ENCODE assay signal across 11 mouse cellular contexts in the genomic region with DNA sequence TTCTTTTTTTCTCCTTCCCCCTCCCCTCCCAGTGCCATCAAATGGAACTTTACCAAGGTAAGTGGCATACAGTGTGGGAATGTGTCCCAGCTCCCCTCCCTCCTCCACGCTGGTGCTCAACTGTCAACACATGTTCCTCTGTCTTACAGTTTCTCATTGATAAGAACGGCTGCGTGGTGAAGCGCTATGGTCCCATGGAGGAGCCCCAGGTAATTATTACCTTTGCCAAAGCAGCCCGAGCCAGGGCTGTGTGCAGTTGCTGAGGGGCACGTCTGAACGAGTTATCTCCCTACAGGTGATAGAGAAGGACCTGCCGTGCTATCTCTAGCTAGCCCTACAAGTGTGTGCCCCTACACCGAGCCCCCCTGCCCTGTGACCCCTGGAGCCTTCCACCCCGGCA. TPM values are rescaled to one million over a fixed set of nuclear protein-coding genes. Genes with fewer than 3 reads are reported as not detected.
DNase-seq lines count a peak whose midpoint lies in the region; ATAC-seq and TF ChIP-seq lines count a peak whose summit lies in the region.
"Had no signal": no experiment of that assay in that cellular context is flagged by ENCODE, and none has a peak within 500 bp of the region (broad histone marks: within the 10 kb centered on the region; RNA-seq: fewer than 3 reads in every experiment).

No protein-coding gene starts in this region.

- no peak for TF ChIP-seq EP300 in liver, embryonic 14.5 days (IDR thresholded peaks at IDR 0.05; ENCODE audit: low read depth)

- peaks cover 55% of the 10 kb centered on the region for H3K36me3 ChIP-seq in heart, embryonic 10.5 days
- H3K36me3 ChIP-seq in lung, embryonic 14.5 days (ENCODE audit: insufficient read depth), result peaks cover 55% of the 10 kb centered on the region
- peaks cover 33% of the 10 kb centered on the region for H3K36me3 ChIP-seq in liver, embryonic 14.5 days (replicated peaks; ENCODE audit: control insufficient read depth, insufficient read depth, low read depth)

- peak overlapping the region; percentile 86; the same call in 1 of the 2 replicates for H3K4me2 ChIP-seq in lung, embryonic 14.5 days
- peak overlapping the region; percentile 98 for H3K4me2 ChIP-seq in liver, embryonic 14.5 days (ENCODE audit: low read depth)

- H3K4me3 ChIP-seq in heart, embryonic 10.5 days, result no peak overlapping the region
- H3K4me3 ChIP-seq in lung, embryonic 14.5 days (ENCODE audit: low read depth, low read length), result no peak overlapping the region
- H3K4me3 ChIP-seq in brown adipose tissue, adult 24 weeks (ENCODE audit: insufficient read depth, low read depth, low read length), result peak overlapping the region; percentile 90
- H3K4me3 ChIP-seq in liver, embryonic 14.5 days (ENCODE audit: insufficient read depth in 1 of 2, low read depth in 2 of 2, low read length in 2 of 2), result peak overlapping the region in 1 of 2 experiments; percentile 95; a peak in 2 of 4 replicates
- H3K4me3 ChIP-seq in cerebellum, adult 2 months (replicated peaks; ENCODE audit: insufficient read depth, low read depth, low read length), result no peak overlapping the region

- DNase-seq in heart, adult 11 months, result peak; percentile 91
- DNase-seq in heart, embryonic 10.5 days (ENCODE audit: low spot score), result no peak
- no peak for DNase-seq in lung, embryonic 14.5 days
- no peak for DNase-seq in lung, postnatal 36 days
- no peak for DNase-seq in liver, embryonic 14.5 days (ENCODE audit: low read depth in 3 of 3, low spot score in 3 of 3)
- no peak for DNase-seq in cerebellum, adult 2 months
- no peak for DNase-seq in T-cell, adult 2 months (ENCODE audit: low spot score)
- DNase-seq: layer of hippocampus, adult 9-11 months; lung, adult 2 months; right cerebral cortex, postnatal 14 days had no signal

- H3K9ac ChIP-seq in lung, embryonic 14.5 days, result no peak overlapping the region
- no peak overlapping the region for H3K9ac ChIP-seq in liver, embryonic 14.5 days (replicated peaks)

- H3K27me3 ChIP-seq in heart, embryonic 10.5 days (ENCODE audit: insufficient read depth, poor library complexity, severe bottlenecking), result no peaks in the 10 kb centered on the region
- no peaks in the 10 kb centered on the region for H3K27me3 ChIP-seq in lung, embryonic 14.5 days (ENCODE audit: insufficient read depth, low read length)
- no peaks in the 10 kb centered on the region for H3K27me3 ChIP-seq in liver, embryonic 14.5 days (ENCODE audit: control insufficient read depth, insufficient read depth, low read length)
- H3K27me3 ChIP-seq in cerebellum, adult 2 months (ENCODE audit: control insufficient read depth, insufficient read depth, low read length), result no peaks in the 10 kb centered on the region

- no peaks in the 10 kb centered on the region for H3K9me3 ChIP-seq in heart, embryonic 10.5 days
- H3K9me3 ChIP-seq in lung, embryonic 14.5 days (ENCODE audit: low read depth, low read length), result no peaks in the 10 kb centered on the region
- H3K9me3 ChIP-seq in liver, embryonic 14.5 days (ENCODE audit: control insufficient read depth, low read length), result no peaks in the 10 kb centered on the region

- WGBS in heart, embryonic 10.5 days, result 64% methylated on average over 10 of the region's 10 CpGs
- 64% methylated on average over 9 of the region's 10 CpGs for WGBS in lung, embryonic 14.5 days
- 27% methylated on average over 9 of the region's 10 CpGs for WGBS in liver, embryonic 14.5 days (ENCODE audit: insufficient replicate concordance)
- WGBS in cerebellum, adult 2 months, result 52% methylated on average over 10 of the region's 10 CpGs

- no peak for ATAC-seq in lung, embryonic 14.5 days (ENCODE audit: insufficient read depth)
- ATAC-seq in liver, embryonic 14.5 days (ENCODE audit: insufficient read depth), result no peak

- TF ChIP-seq POLR2A in cerebellum, adult 2 months (IDR thresholded peaks at IDR 0.05; ENCODE audit: borderline replicate concordance, insufficient read depth, low read length), result no peak

- peaks cover 54% of the 10 kb centered on the region for H3K4me1 ChIP-seq in heart, embryonic 10.5 days
- H3K4me1 ChIP-seq in lung, embryonic 14.5 days (ENCODE audit: insufficient read depth), result peaks cover 13% of the 10 kb centered on the region
- H3K4me1 ChIP-seq in brown adipose tissue, adult 24 weeks (ENCODE audit: control insufficient read depth, insufficient read depth, insufficient read length, low read length), result peaks cover 19% of the 10 kb centered on the region
- H3K4me1 ChIP-seq in liver, embryonic 14.5 days (replicated peaks; ENCODE audit: control insufficient read depth in 2 of 2, insufficient read depth in 2 of 2, low read length in 1 of 2), result peaks cover 27 to 28% of the 10 kb centered on the region in 2 experiments
- peaks cover 16% of the 10 kb centered on the region; the same call in 1 of the 2 replicates for H3K4me1 ChIP-seq in cerebellum, adult 2 months (ENCODE audit: control insufficient read depth, insufficient read depth, low read length)

- TF ChIP-seq CTCF in lung, embryonic 14.5 days (IDR thresholded peaks at IDR 0.05; ENCODE audit: low read depth), result no peak
- TF ChIP-seq CTCF in liver, embryonic 14.5 days (IDR thresholded peaks at IDR 0.05; ENCODE audit: low read depth), result no peak
- no peak for TF ChIP-seq CTCF in cerebellum, adult 2 months (IDR thresholded peaks at IDR 0.05; ENCODE audit: borderline replicate concordance, insufficient read depth, low read depth, low read length)

- no peak overlapping the region for H3K27ac ChIP-seq in heart, embryonic 10.5 days
- H3K27ac ChIP-seq in lung, embryonic 14.5 days (ENCODE audit: low read depth), result no peak overlapping the region
- 0 out of 2 replicates have a peak overlapping the region, but pooled peaks have one; percentile 10 for H3K27ac ChIP-seq in brown adipose tissue, adult 24 weeks (replicated peaks; ENCODE audit: low read depth, low read length)
- H3K27ac ChIP-seq in liver, embryonic 14.5 days, result no peak overlapping the region
- H3K27ac ChIP-seq in cerebellum, adult 2 months (ENCODE audit: insufficient read depth, low read length), result no peak overlapping the region

RNA-seq across cellular contexts. Expression of a gene that starts 8.9 kb away (rescaled TPM):
- polyA plus RNA-seq in heart, embryonic 10.5 days (2016; fragmentation: Nextera tagmentation; extraction: Ambion mirVana), result 767 and 797 TPM in 2 replicates
- 471 and 474 TPM in 2 replicates for polyA plus RNA-seq in lung, embryonic 14.5 days (2014; fragmentation: Nextera tagmentation; extraction: Ambion mirVana)
- 2,282 and 3,621 TPM in 2 replicates for polyA plus RNA-seq in brown adipose tissue, adult 24 weeks (2012; ENCODE audit: insufficient read depth, insufficient read length, missing spikeins)
- polyA plus RNA-seq in liver, embryonic 14.5 days (2012; rRNA removed), result 274 and 388 TPM in 2 replicates
- 705 and 724 TPM in 2 replicates for polyA plus RNA-seq in liver, embryonic 14.5 days (2014; fragmentation: Nextera tagmentation; extraction: Ambion mirVana)
- 888 and 964 TPM in 2 replicates for polyA plus RNA-seq in cerebellum, adult 2 months (2012; rRNA removed)

RNA-seq across cellular contexts. Expression of a gene that starts 16.3 kb away (rescaled TPM):
- 181 and 233 TPM in 2 replicates for polyA plus RNA-seq in heart, embryonic 10.5 days (2016; fragmentation: Nextera tagmentation; extraction: Ambion mirVana)
- 240 and 258 TPM in 2 replicates for polyA plus RNA-seq in lung, embryonic 14.5 days (2014; fragmentation: Nextera tagmentation; extraction: Ambion mirVana)
- 78.3 and 85.8 TPM in 2 replicates for polyA plus RNA-seq in brown adipose tissue, adult 24 weeks (2012; ENCODE audit: insufficient read depth, insufficient read length, missing spikeins)
- polyA plus RNA-seq in liver, embryonic 14.5 days (2012; rRNA removed), result 77.0 and 121 TPM in 2 replicates
- 88.0 and 90.2 TPM in 2 replicates for polyA plus RNA-seq in liver, embryonic 14.5 days (2014; fragmentation: Nextera tagmentation; extraction: Ambion mirVana)
- polyA plus RNA-seq in cerebellum, adult 2 months (2012; rRNA removed), result 224 and 231 TPM in 2 replicates

RNA-seq across cellular contexts. Expression of a gene that starts 39.4 kb away (rescaled TPM):
- polyA plus RNA-seq in heart, embryonic 10.5 days (2016; fragmentation: Nextera tagmentation; extraction: Ambion mirVana), result 12.0 and 16.7 TPM in 2 replicates
- 11.2 and 13.2 TPM in 2 replicates for polyA plus RNA-seq in lung, embryonic 14.5 days (2014; fragmentation: Nextera tagmentation; extraction: Ambion mirVana)
- 1.8 and 2.6 TPM in 2 replicates for polyA plus RNA-seq in brown adipose tissue, adult 24 weeks (2012; ENCODE audit: insufficient read depth, insufficient read length, missing spikeins)
- 17.5 and 20.9 TPM in 2 replicates for polyA plus RNA-seq in liver, embryonic 14.5 days (2012; rRNA removed)
- polyA plus RNA-seq in liver, embryonic 14.5 days (2014; fragmentation: Nextera tagmentation; extraction: Ambion mirVana), result 7.9 and 9.3 TPM in 2 replicates
- 2.2 and 2.7 TPM in 2 replicates for polyA plus RNA-seq in cerebellum, adult 2 months (2012; rRNA removed)

RNA-seq across cellular contexts. Expression of a gene that starts 49.5 kb away (rescaled TPM):
- polyA plus RNA-seq in heart, embryonic 10.5 days (2016; fragmentation: Nextera tagmentation; extraction: Ambion mirVana), result 14.8 and 15.6 TPM in 2 replicates
- 13.9 and 16.3 TPM in 2 replicates for polyA plus RNA-seq in lung, embryonic 14.5 days (2014; fragmentation: Nextera tagmentation; extraction: Ambion mirVana)
- 14.3 and 16.2 TPM in 2 replicates for polyA plus RNA-seq in brown adipose tissue, adult 24 weeks (2012; ENCODE audit: insufficient read depth, insufficient read length, missing spikeins)
- polyA plus RNA-seq in liver, embryonic 14.5 days (2012; rRNA removed), result 10.0 and 10.1 TPM in 2 replicates
- 6.6 and 7.6 TPM in 2 replicates for polyA plus RNA-seq in liver, embryonic 14.5 days (2014; fragmentation: Nextera tagmentation; extraction: Ambion mirVana)
- polyA plus RNA-seq in cerebellum, adult 2 months (2012; rRNA removed), result 25.4 and 28.9 TPM in 2 replicates

RNA-seq across cellular contexts. Expression of a gene that starts 59.6 kb away (rescaled TPM):
- 2.8 and 4.1 TPM in 2 replicates for polyA plus RNA-seq in heart, embryonic 10.5 days (2016; fragmentation: Nextera tagmentation; extraction: Ambion mirVana)
- 3.0 and 3.5 TPM in 2 replicates for polyA plus RNA-seq in lung, embryonic 14.5 days (2014; fragmentation: Nextera tagmentation; extraction: Ambion mirVana)
- polyA plus RNA-seq in brown adipose tissue, adult 24 weeks (2012; ENCODE audit: insufficient read depth, insufficient read length, missing spikeins), result 5.1 and 5.4 TPM in 2 replicates
- 11.2 and 12.7 TPM in 2 replicates for polyA plus RNA-seq in liver, embryonic 14.5 days (2012; rRNA removed)
- 4.9 and 6.0 TPM in 2 replicates for polyA plus RNA-seq in liver, embryonic 14.5 days (2014; fragmentation: Nextera tagmentation; extraction: Ambion mirVana)
- polyA plus RNA-seq in cerebellum, adult 2 months (2012; rRNA removed), result 31.1 and 32.4 TPM in 2 replicates
